Mouse (Mus musculus) thymus, postnatal 14 days (tissue): ENCODE results near the gene Akr1b8.
"Not testable (repeated sequence)": the region's sequence is repeated elsewhere in the genome, so short reads cannot be mapped to it uniquely, and the experiment has no call there.

ENCODE experiments used
- DNase-seq: peaks from one replicate; pipeline ENCODE4 v3.0.0; 2021

Akr1b8 gene

GRCm38 (mm10) chr6:34406746-34407145 lies 52.8 kb downstream of the Akr1b8 start:
- DNase-seq: no peak

GRCm38 (mm10) chr6:34407403-34407802 lies 53.5 kb downstream of the Akr1b8 start:
- no peak for DNase-seq

- no peak for DNase-seq
These were observed 58.1 kb downstream of the Akr1b8 start, which contains the start of gene Akr1b7 for GRCm38 (mm10) chr6:34412023-34412422. Gene Akr1b7 (plus strand): TSS chr6:34412334.

- no peak for DNase-seq
These were observed 58.8 kb downstream of the Akr1b8 start for GRCm38 (mm10) chr6:34412688-34413087.

GRCm38 (mm10) chr6:34413386-34413785 lies 59.5 kb downstream of the Akr1b8 start:
- not testable (repeated sequence) for DNase-seq

- no peak for DNase-seq
These were observed 62.6 kb downstream of the Akr1b8 start for GRCm38 (mm10) chr6:34416521-34416920.
